Mouse (Mus musculus) stomach, postnatal 0 days (tissue): ENCODE measurements at regions not wholly inside any gene's neighbourhood (a gene's known extent, or its start where the extent isn't known, plus 50 kb on each side); places are given as distances from the start of the nearest gene placed in this dataset.

Source experiments
- CTCF ChIP-seq: IDR thresholded peaks from 2 replicates; pipeline ENCODE4 v1.5.1; 2016; ENCODE audit warnings: antibody characterized with exemption, low read depth, mild to moderate bottlenecking, moderate library complexity
- EP300 ChIP-seq: optimal IDR thresholded peaks from 2 replicates; pipeline ENCODE3; 2016; ENCODE audit warnings: antibody characterized with exemption

DNA sequence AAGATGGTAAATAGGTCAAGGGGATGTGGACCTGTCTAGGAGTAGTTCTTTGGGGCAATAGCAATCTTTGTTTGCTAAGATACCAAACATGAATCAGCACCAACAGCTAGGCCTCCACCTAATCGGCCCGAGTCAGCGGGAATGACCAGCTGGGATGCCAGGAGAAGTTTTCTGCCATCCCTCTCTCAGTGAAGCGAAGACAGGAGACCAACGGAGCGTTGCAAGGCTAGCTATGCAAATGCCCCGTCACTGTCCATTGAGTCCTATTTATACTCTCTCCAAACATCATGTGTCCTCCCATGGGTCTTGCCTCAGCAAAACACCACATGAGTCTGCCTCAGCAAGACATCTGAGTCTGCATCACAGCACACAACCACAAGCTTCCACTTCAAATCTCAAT lies 439.7 kb upstream of the Auts2 start:
- TF ChIP-seq CTCF, result no peak
- TF ChIP-seq EP300, result no peak
